ENCODE assay signal across 18 mouse cellular contexts in the genomic region with DNA sequence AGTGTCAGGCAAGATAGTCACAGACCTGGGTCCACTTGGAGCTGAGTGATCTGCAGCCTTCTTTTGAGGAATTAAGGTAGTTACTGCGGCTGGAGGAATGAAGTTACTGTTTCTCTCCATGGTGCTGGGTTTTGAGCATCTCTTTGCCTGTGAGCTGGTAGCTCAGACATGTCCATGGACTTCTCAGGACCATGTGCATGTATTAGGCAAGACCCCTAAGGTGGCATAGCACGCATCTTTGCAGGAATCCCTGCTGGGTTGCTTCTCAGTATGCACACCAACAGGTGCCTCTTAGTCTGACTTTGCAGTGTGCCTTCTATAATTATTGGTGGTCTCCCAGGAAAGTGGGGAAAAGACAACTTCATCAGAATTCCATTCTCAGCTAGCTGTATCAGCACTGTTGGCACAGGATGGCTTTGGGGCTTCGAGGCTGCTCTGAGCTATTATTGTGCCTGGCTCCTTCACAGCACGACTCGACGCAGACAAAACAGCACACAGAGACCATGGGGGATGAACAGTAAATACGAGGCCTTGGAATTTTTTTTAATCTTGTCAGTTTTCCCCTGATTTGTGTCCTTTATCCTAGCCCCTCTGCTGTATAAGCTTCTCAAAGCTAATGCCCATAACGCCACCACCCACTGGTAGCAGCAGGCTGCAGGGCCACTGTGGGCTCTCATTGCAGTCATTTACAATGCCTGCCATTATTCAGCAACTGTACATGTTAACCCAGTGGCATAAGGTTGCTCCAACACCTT. TPM values are rescaled to one million over a fixed set of nuclear protein-coding genes. Genes with fewer than 3 reads are reported as not detected.
DNase-seq lines count a peak whose midpoint lies in the region; ATAC-seq lines count a peak whose summit lies in the region.
"Had no signal": no experiment of that assay in that cellular context is flagged by ENCODE, and none has a peak within 500 bp of the region (broad histone marks: within the 10 kb centered on the region; RNA-seq: fewer than 3 reads in every experiment).

No protein-coding gene starts in this region.

- no peak overlapping the region for H3K4me3 ChIP-seq in hindbrain, embryonic 11.5 days (ENCODE audit: low read depth, low read length)
- H3K4me3 ChIP-seq in hindbrain, embryonic 10.5 days = no peak overlapping the region
- H3K4me3 ChIP-seq in forebrain, embryonic 16.5 days (replicated peaks; ENCODE audit: low read length) = no peak overlapping the region
- H3K4me3 ChIP-seq in neural tube, embryonic 15.5 days (replicated peaks) = no peak overlapping the region
- H3K4me3 ChIP-seq: heart, adult 2 months had no signal

- H3K4me2 ChIP-seq in hindbrain, embryonic 11.5 days (replicated peaks; ENCODE audit: low read depth, low read length) = no peak overlapping the region
- H3K4me2 ChIP-seq in forebrain, embryonic 16.5 days (ENCODE audit: low read length) = no peak overlapping the region
- no peak overlapping the region for H3K4me2 ChIP-seq in neural tube, embryonic 15.5 days

- no peak overlapping the region for H3K9ac ChIP-seq in hindbrain, embryonic 11.5 days (ENCODE audit: low read depth, low read length)
- H3K9ac ChIP-seq in forebrain, embryonic 16.5 days (replicated peaks; ENCODE audit: low read depth, low read length) = no peak overlapping the region
- no peak overlapping the region for H3K9ac ChIP-seq in neural tube, embryonic 15.5 days (replicated peaks)

- peak; percentile 75 for ATAC-seq in hindbrain, embryonic 11.5 days (ENCODE audit: low FRiP score)
- peak; percentile 40; the same call in 1 of the 2 replicates for ATAC-seq in forebrain, embryonic 16.5 days
- peak; percentile 81 for ATAC-seq in neural tube, embryonic 15.5 days (ENCODE audit: low FRiP score)

- H3K4me1 ChIP-seq in hindbrain, embryonic 11.5 days (replicated peaks; ENCODE audit: control insufficient read depth, insufficient read depth, low read length) = no peaks in the 10 kb centered on the region
- H3K4me1 ChIP-seq in hindbrain, embryonic 10.5 days (replicated peaks) = peaks cover 22% of the 10 kb centered on the region
- H3K4me1 ChIP-seq in forebrain, embryonic 16.5 days (replicated peaks; ENCODE audit: control insufficient read depth, insufficient read depth, low read length) = peaks cover 6% of the 10 kb centered on the region; the same call in 1 of the 2 replicates
- peaks cover 11% of the 10 kb centered on the region for H3K4me1 ChIP-seq in neural tube, embryonic 15.5 days

- H3K27ac ChIP-seq in hindbrain, embryonic 11.5 days (ENCODE audit: low read depth, low read length) = no peak overlapping the region
- H3K27ac ChIP-seq in hindbrain, embryonic 10.5 days = no peak overlapping the region
- H3K27ac ChIP-seq in forebrain, embryonic 16.5 days (ENCODE audit: low read length) = no peak overlapping the region
- H3K27ac ChIP-seq in neural tube, embryonic 15.5 days (replicated peaks) = no peak overlapping the region; the same call in 1 of the 2 replicates
- H3K27ac ChIP-seq: heart, adult 2 months had no signal

- H3K27me3 ChIP-seq in hindbrain, embryonic 11.5 days (ENCODE audit: control insufficient read depth, insufficient read depth, low read length) = no peaks in the 10 kb centered on the region
- no peaks in the 10 kb centered on the region for H3K27me3 ChIP-seq in hindbrain, embryonic 10.5 days (ENCODE audit: insufficient read depth, poor library complexity, severe bottlenecking)
- no peaks in the 10 kb centered on the region for H3K27me3 ChIP-seq in forebrain, embryonic 16.5 days (replicated peaks; ENCODE audit: control insufficient read depth, insufficient read depth, low read length)
- no peaks in the 10 kb centered on the region; the same call in 1 of the 2 replicates for H3K27me3 ChIP-seq in neural tube, embryonic 15.5 days (replicated peaks)

- 57% methylated on average over 8 of the region's 8 CpGs for WGBS in hindbrain, embryonic 11.5 days
- 57% methylated on average over 8 of the region's 8 CpGs for WGBS in hindbrain, embryonic 10.5 days
- WGBS in forebrain, embryonic 16.5 days = 24% methylated on average over 8 of the region's 8 CpGs
- 40% methylated on average over 8 of the region's 8 CpGs for WGBS in neural tube, embryonic 15.5 days

- DNase-seq in hindbrain, embryonic 11.5 days (ENCODE audit: low spot score) = no peak
- no peak for DNase-seq in hindbrain, embryonic 10.5 days (ENCODE audit: low spot score)
- peak; percentile 18 for DNase-seq in mesoderm, embryonic 11.5 days (ENCODE audit: low read depth, low spot score)
- DNase-seq in kidney, postnatal 25 days = no peak
- DNase-seq in gastrocnemius, adult 18-20 months (ENCODE audit: low spot score) = no peak
- DNase-seq: adrenal gland, adult 2 months; cerebellum, adult 11-12 months; cerebellum, postnatal 36 days; heart, adult 2 months; kidney, adult 9 months; kidney, postnatal 4 days; layer of hippocampus, postnatal 36 days; left cerebral cortex, postnatal 4 days; lung, adult 18-20 months; lung, postnatal 4 days; thymus, postnatal 36 days had no signal

- no peaks in the 10 kb centered on the region for H3K36me3 ChIP-seq in hindbrain, embryonic 11.5 days (ENCODE audit: control insufficient read depth, insufficient read depth, low read length)
- H3K36me3 ChIP-seq in hindbrain, embryonic 10.5 days = no peaks in the 10 kb centered on the region
- no peaks in the 10 kb centered on the region for H3K36me3 ChIP-seq in forebrain, embryonic 16.5 days (ENCODE audit: control insufficient read depth, insufficient read depth)
- H3K36me3 ChIP-seq in neural tube, embryonic 15.5 days = no peaks in the 10 kb centered on the region

- no peaks in the 10 kb centered on the region for H3K9me3 ChIP-seq in hindbrain, embryonic 11.5 days (ENCODE audit: control insufficient read depth, low read length)
- no peaks in the 10 kb centered on the region for H3K9me3 ChIP-seq in hindbrain, embryonic 10.5 days
- H3K9me3 ChIP-seq in forebrain, embryonic 16.5 days (ENCODE audit: control insufficient read depth, low read length) = no peaks in the 10 kb centered on the region
- no peaks in the 10 kb centered on the region for H3K9me3 ChIP-seq in neural tube, embryonic 15.5 days (replicated peaks)

RNA-seq across cellular contexts. Expression of a gene that starts 43.4 kb away (rescaled TPM):
- 11.7 and 14.2 TPM in 2 replicates for polyA plus RNA-seq in hindbrain, embryonic 11.5 days (2014; fragmentation: Nextera tagmentation; extraction: Ambion mirVana)
- 11.9 and 12.6 TPM in 2 replicates for polyA plus RNA-seq in hindbrain, embryonic 10.5 days (2016; fragmentation: Nextera tagmentation; extraction: Ambion mirVana)
- polyA plus RNA-seq in forebrain, embryonic 16.5 days (2015; fragmentation: Nextera tagmentation; extraction: Ambion mirVana) = 13.0 and 15.1 TPM in 2 replicates
- polyA plus RNA-seq in neural tube, embryonic 15.5 days (2015; fragmentation: Nextera tagmentation; extraction: Ambion mirVana) = 9.2 and 10.3 TPM in 2 replicates
- total RNA-seq in gastrocnemius, adult 18-20 months (2021) = 1 to 10 TPM; 2.0 to 2.6 TPM
